Mouse (Mus musculus) limb, embryonic 11.5 days (tissue): ENCODE data around the gene Cox10. TPM values are rescaled to one million over a fixed set of nuclear protein-coding genes. Genes with fewer than 3 reads are reported as not detected.

ENCODE experiments used
- ATAC-seq: fragments of 200-750 bp; cut with Nextera tagmentation; 2 replicates; pipeline ENCODE4 v1.8.0; 2017; ENCODE audit warnings: low read depth; ENCODE audit not compliant: insufficient number of reproducible peaks, low FRiP score, low TSS enrichment
- DNase-seq: peaks from one replicate; pipeline ENCODE4 v3.0.0-alpha.2; 2015; ENCODE audit warnings: low spot score
- H3K27ac ChIP-seq: fragments of 300-500 bp; sonication (generic); replicated peaks from 2 replicates; pipeline ENCODE4 v1.5.1; 2014; ENCODE audit warnings: low read depth, mild to moderate bottlenecking, low read length
- H3K27me3 ChIP-seq: fragments of 300-500 bp; sonication (generic); 2 replicates; pipeline ENCODE4 v1.6.1; 2014; ENCODE audit warnings: mild to moderate bottlenecking, low read length, mixed read lengths; ENCODE audit not compliant: control insufficient read depth, insufficient read depth
- H3K36me3 ChIP-seq: fragments of 300-500 bp; sonication (generic); 2 replicates; pipeline ENCODE4 v1.6.1; 2014; ENCODE audit warnings: mild to moderate bottlenecking, low read length, moderate library complexity, mixed read lengths; ENCODE audit not compliant: control insufficient read depth, insufficient read depth
- H3K4me1 ChIP-seq: fragments of 300-500 bp; sonication (generic); 2 replicates; pipeline ENCODE4 v1.6.1; 2014; ENCODE audit warnings: low read length, mixed read lengths; ENCODE audit not compliant: control insufficient read depth, insufficient read depth
- H3K4me2 ChIP-seq: fragments of 300-500 bp; sonication (generic); 2 replicates; pipeline ENCODE4 v1.6.1; 2014; ENCODE audit warnings: low read depth, mild to moderate bottlenecking, moderate library complexity; ENCODE audit not compliant: severe bottlenecking
- H3K4me3 ChIP-seq: fragments of 300-500 bp; sonication (generic); 2 replicates; pipeline ENCODE4 v1.5.1; 2014; ENCODE audit warnings: low read depth, low read length
- H3K9ac ChIP-seq: fragments of 300-500 bp; sonication (generic); 2 replicates; pipeline ENCODE4 v1.6.1; 2014; ENCODE audit warnings: mild to moderate bottlenecking, low read length
- H3K9me3 ChIP-seq: fragments of 300-500 bp; sonication (generic); 2 replicates; pipeline ENCODE4 v1.6.1; 2016; ENCODE audit warnings: low read length; ENCODE audit not compliant: control insufficient read depth
- WGBS: fragments of 180-500 bp; shearing (Covaris S2); extraction: QIAGEN DNeasy Blood & Tissue Kit; methylation state at CpG from one replicate; pipeline ENCODE4 v1.1.7; 2014; 5-methylcytosine and 5-hydroxymethylcytosine counted together
- polyA plus RNA-seq: library from polyadenylated mRNA; unstranded; fragments of >200 nt; fragmentation: Nextera tagmentation; extraction: Ambion mirVana; gene quantifications from 2 replicates; pipeline ENCODE4 v1.2.1, GENCODE M21; 2014

The Cox10 gene
- polyA plus RNA-seq, 1 experiment from 2014 or later = 30.7 TPM

GRCm38 (mm10) chr11:64093058-64093457, 13.8 kb upstream of the Cox10 start:
- WGBS = 95% methylated on average over 4 of the region's 4 CpGs
- Histone ChIP-seq H3K9me3 (no peaks in the 10 kb centered on the region), H3K4me1 (no peaks in the 10 kb centered on the region), H3K27ac (no peak overlapping the region), H3K27me3 (no peaks in the 10 kb centered on the region), H3K9ac (no peak overlapping the region), H3K4me3 (no peak overlapping the region), H3K36me3 (no peaks in the 10 kb centered on the region), H3K4me2 (no peak overlapping the region)
- ATAC-seq (no peak), DNase-seq (no peak)

DNA sequence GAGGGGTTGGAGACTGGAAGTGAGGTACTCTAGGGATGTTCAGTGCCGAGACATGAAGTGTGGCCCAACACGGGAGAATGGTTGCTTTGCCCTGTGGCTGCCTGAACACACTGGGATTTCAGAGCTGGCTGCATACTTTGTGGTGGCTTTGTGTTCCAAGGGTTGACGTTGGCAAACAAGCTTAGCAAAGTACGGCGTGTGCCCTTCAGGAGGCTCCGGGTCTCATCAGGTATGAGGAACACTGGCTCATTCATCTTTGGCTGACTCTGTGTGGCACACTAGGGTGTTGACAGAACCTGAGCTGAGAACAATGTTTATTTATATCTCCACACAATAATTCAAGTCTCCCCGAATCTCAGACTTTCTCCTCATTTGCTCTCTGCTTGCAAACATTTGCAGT, 11.9 kb upstream of the Cox10 start:
- WGBS = 77% methylated on average over 7 of the region's 7 CpGs
- Histone ChIP-seq H3K27me3 (no peaks in the 10 kb centered on the region), H3K9ac (no peak overlapping the region), H3K36me3 (no peaks in the 10 kb centered on the region), H3K4me2 (no peak overlapping the region), H3K9me3 (no peaks in the 10 kb centered on the region), H3K4me3 (no peak overlapping the region), H3K4me1 (no peaks in the 10 kb centered on the region), H3K27ac (no peak overlapping the region)
- ATAC-seq = no peak
- no peak for DNase-seq

DNA sequence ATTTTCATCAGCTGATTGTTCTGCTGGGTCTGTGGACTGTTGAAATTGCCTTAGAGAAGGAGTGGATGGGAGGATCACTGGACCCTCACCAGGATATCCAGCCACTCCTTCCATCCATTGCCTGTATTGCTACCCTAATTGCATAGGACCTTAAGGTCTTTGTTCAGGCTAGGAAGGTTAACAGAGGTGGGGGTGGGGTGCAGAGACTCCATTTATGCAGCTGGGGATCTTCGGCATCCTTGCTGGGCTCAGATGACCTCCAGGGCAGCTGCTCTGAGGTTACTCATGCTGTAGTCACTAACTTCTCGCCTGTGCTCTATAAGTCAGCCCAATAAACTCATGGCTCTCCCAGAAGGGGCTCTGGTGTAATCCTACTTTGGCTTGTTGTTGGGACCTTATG, 10.4 kb upstream of the Cox10 start:
- Histone ChIP-seq H3K27me3 (no peaks in the 10 kb centered on the region), H3K27ac (no peak overlapping the region), H3K4me2 (no peak overlapping the region), H3K9me3 (no peaks in the 10 kb centered on the region), H3K9ac (no peak overlapping the region), H3K4me3 (no peak overlapping the region), H3K4me1 (no peaks in the 10 kb centered on the region), H3K36me3 (no peaks in the 10 kb centered on the region)
- DNase-seq (no peak), ATAC-seq (no peak)
- WGBS = 30% methylated on average over 2 of the region's 2 CpGs

DNA sequence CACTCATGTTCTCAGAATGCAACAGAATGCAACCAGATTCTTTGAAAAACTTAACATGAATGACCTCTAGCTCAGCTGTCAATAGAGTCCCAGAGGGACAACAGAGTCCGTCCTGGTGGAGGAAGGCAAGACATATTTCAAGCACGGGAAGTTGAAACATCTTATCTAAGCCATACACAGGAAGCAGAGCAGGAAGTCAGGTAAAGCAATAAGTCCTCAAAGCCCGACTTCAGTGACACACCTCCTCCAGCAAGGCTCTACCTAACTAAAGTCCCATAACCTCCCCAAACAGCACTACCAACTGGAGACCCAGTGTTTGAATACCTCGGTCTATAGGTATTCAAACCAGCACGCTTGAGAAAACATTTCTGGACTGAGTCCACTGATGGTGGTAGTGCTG, 6.6 kb upstream of the Cox10 start:
- no peak for ATAC-seq
- 88% methylated on average over 5 of the region's 5 CpGs for WGBS
- Histone ChIP-seq H3K4me3 (no peak overlapping the region), H3K9ac (no peak overlapping the region), H3K36me3 (no peaks in the 10 kb centered on the region), H3K4me2 (no peak overlapping the region), H3K4me1 (no peaks in the 10 kb centered on the region), H3K27ac (no peak overlapping the region), H3K27me3 (no peaks in the 10 kb centered on the region), H3K9me3 (no peaks in the 10 kb centered on the region)
- DNase-seq = no peak

- H3K4me3 ChIP-seq = peak overlapping the region; percentile 83
- H3K9me3 ChIP-seq = no peaks in the 10 kb centered on the region
- H3K27ac ChIP-seq = peak overlapping the region; percentile 77
- H3K4me1 ChIP-seq = peaks cover 7% of the 10 kb centered on the region; the same call in 1 of the 2 replicates
- no peaks in the 10 kb centered on the region for H3K27me3 ChIP-seq
- WGBS = 2% methylated on average over 8 of the region's 8 CpGs
- peak overlapping the region; percentile 74 for H3K4me2 ChIP-seq
- ATAC-seq = no peak
- no peaks in the 10 kb centered on the region for H3K36me3 ChIP-seq
- no peak for DNase-seq
- peak overlapping the region; percentile 82 for H3K9ac ChIP-seq
These were observed 436 bp upstream of the Cox10 start for GRCm38 (mm10) chr11:64079727-64080081.

GRCm38 (mm10) chr11:64076212-64076611, 3.1 kb downstream of the Cox10 start:
- Histone ChIP-seq H3K4me1 (peaks cover 7% of the 10 kb centered on the region; the same call in 1 of the 2 replicates), H3K4me3 (no peak overlapping the region), H3K36me3 (no peaks in the 10 kb centered on the region; the same call in 1 of the 2 replicates), H3K9me3 (no peaks in the 10 kb centered on the region), H3K4me2 (no peak overlapping the region), H3K27me3 (no peaks in the 10 kb centered on the region), H3K9ac (no peak overlapping the region), H3K27ac (no peak overlapping the region)
- 90% methylated on average over 4 of the region's 4 CpGs for WGBS
- no peak for DNase-seq
- no peak for ATAC-seq

DNA sequence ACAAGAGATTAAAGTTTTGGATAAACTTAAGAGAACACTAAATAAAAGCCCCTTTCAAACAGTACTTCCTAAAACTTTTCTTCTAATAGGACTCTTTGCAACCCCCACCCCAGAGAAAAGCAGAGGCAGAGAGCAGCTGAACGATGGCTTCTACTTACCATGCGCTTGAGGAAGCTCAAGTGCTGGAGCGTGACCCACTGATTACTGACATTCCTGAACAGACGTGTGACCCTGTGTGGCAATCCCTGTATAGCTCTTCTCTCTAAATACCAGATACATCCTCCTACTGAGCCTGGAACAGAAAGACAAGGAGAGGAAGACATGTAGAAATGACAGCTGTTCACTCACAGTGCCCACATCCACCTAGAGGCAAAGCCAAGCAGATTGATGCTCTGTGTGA, 5.9 kb downstream of the Cox10 start:
- no peak for DNase-seq
- H3K4me1 ChIP-seq = 0 out of 2 replicates have a peak, but pooled peaks cover 3% of the 10 kb centered on the region

DNA sequence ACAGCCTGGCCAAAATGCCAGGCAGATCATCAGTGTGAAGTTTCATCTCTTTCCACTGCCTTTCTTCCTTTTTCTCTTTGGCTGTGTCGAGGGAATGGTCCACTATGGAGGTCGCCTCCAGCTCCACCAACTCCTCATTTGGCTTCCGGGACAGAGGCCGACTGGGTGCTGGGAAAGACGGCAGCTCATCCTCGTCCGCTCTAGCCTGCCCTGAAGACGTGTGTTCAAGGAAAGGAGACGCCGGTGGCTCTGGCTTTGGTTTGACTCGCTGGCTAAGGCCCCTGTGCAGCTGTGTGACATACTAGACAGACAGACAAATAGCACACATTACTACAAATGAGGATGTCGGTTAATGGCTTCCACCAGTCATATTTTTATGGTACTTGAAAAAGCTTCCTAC, 7.7 kb downstream of the Cox10 start:
- H3K9me3 ChIP-seq = no peaks in the 10 kb centered on the region
- no peak overlapping the region for H3K9ac ChIP-seq
- H3K4me1 ChIP-seq = no peaks in the 10 kb centered on the region
- H3K36me3 ChIP-seq = no peaks in the 10 kb centered on the region; the same call in 1 of the 2 replicates
- no peak overlapping the region for H3K27ac ChIP-seq
- no peak overlapping the region for H3K4me3 ChIP-seq
- ATAC-seq (no peak), DNase-seq (no peak)
- no peak overlapping the region for H3K4me2 ChIP-seq
- H3K27me3 ChIP-seq = no peaks in the 10 kb centered on the region
- WGBS = 93% methylated on average over 12 of the region's 12 CpGs

More for the DNA sequence above, 5.9 kb downstream of the Cox10 start:
- ATAC-seq = no peak
- Histone ChIP-seq H3K9ac (no peak overlapping the region), H3K27me3 (no peaks in the 10 kb centered on the region), H3K27ac (no peak overlapping the region), H3K4me3 (no peak overlapping the region), H3K9me3 (no peaks in the 10 kb centered on the region), H3K4me2 (no peak overlapping the region), H3K36me3 (no peaks in the 10 kb centered on the region; the same call in 1 of the 2 replicates)
- 83% methylated on average over 4 of the region's 4 CpGs for WGBS

DNA sequence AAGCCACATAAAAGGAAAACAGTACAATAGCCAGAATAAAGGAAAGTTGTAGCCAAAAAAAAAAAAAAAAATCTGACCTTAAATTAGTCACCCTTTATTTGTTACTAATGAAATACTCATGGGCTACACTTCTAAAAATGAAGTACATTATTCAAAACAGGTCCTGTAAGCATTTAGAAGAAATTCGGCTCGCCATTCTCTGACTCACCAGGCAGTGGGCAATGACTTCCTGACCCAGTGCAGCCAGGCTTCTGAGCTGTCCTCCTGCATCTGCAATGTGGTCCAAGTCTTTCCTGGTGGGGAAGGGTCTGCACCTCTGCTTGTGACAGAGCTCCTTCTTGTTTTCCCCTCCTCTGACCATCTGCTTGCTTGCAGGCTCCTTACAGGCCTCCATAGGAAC, 13.3 kb downstream of the Cox10 start:
- H3K27me3 ChIP-seq = no peaks in the 10 kb centered on the region
- WGBS = 44% methylated on average over 2 of the region's 2 CpGs
- H3K4me2 ChIP-seq = no peak overlapping the region
- H3K4me1 ChIP-seq = no peaks in the 10 kb centered on the region
- H3K36me3 ChIP-seq = no peaks in the 10 kb centered on the region
- H3K27ac ChIP-seq = no peak overlapping the region
- no peak overlapping the region for H3K9ac ChIP-seq
- H3K4me3 ChIP-seq = no peak overlapping the region
- DNase-seq = no peak
- no peaks in the 10 kb centered on the region for H3K9me3 ChIP-seq
- no peak for ATAC-seq
